Mouse (Mus musculus): ENCODE measurements at regions not wholly inside any gene's neighbourhood (a gene's known extent, or its start where the extent isn't known, plus 50 kb on each side); places are given as distances from the start of the nearest gene placed in this dataset.

DNA sequence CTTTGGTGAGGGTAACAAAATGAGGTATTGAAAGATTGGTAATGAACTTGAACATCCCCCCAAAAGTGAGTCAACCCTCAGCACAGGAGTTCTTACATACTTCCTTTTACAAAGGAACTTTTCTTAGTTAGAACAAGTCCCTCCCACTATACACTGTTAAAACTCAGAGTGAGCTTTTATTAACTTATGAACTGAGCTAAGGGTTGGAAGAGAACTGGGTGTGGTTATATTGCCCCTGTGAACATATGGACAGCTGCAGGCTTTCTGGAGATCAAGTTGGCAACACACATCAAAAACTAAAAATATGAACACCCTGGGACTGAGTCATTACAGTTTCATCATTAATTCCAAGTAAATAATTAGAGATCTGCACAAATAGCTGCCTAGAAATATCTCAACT lies 103.1 kb upstream of the Tmc3 start:
- TF ChIP-seq CTCF (IDR thresholded peaks at IDR 0.05; ENCODE audit: low read depth) (no peak), EP300 (IDR thresholded peaks at IDR 0.05; ENCODE audit: low read depth) (no peak)
